Mouse (Mus musculus): ENCODE data around the gene Trabd2b. TPM values are rescaled to one million over a fixed set of nuclear protein-coding genes. Genes with fewer than 3 reads are reported as not detected.

Trabd2b gene
- total RNA-seq, 1 experiment: 0.31 TPM

GRCm38 (mm10) chr4:114434766-114435165 lies 28.2 kb downstream of the Trabd2b start:
- no peak overlapping the region for H3K4me3 ChIP-seq (ENCODE audit: insufficient read depth in 1 of 2, low read depth in 1 of 2, low read length in 2 of 2, poor library complexity in 1 of 2, severe bottlenecking in 1 of 2)
- no peaks in the 10 kb centered on the region for H3K4me1 ChIP-seq (ENCODE audit: control insufficient read depth in 2 of 2, insufficient read depth in 2 of 2, low read length in 2 of 2, poor library complexity in 1 of 2)
- no peak overlapping the region for H3K27ac ChIP-seq (ENCODE audit: insufficient read depth, low read depth, low read length, poor library complexity, severe bottlenecking)
- H3K9me3 ChIP-seq (ENCODE audit: control insufficient read depth, insufficient read depth, low read depth, low read length): no peaks in the 10 kb centered on the region
- no peak overlapping the region for H3K9ac ChIP-seq (ENCODE audit: insufficient read depth, low read depth, low read length, poor library complexity, severe bottlenecking)
- in situ Hi-C loops (cut with MboI; ENCODE audit: low sequenced_read_pairs in 2 of 2, unreplicated experiment in 2 of 2): no loop called here
- no peaks in the 10 kb centered on the region for H3K36me3 ChIP-seq (ENCODE audit: control insufficient read depth, insufficient read depth, low read length, poor library complexity, severe bottlenecking)
- no peak for DNase-seq (ENCODE audit: low read depth, low spot score)
- TF ChIP-seq ZC3H11A (IDR thresholded peaks at IDR 0.05; ENCODE audit: borderline replicate concordance, low read depth, low read length): no peak

- H3K36me3 ChIP-seq (ENCODE audit: control insufficient read depth, insufficient read depth, low read length, poor library complexity, severe bottlenecking): no peaks in the 10 kb centered on the region
- no peak overlapping the region for H3K4me3 ChIP-seq (ENCODE audit: insufficient read depth in 1 of 2, low read depth in 1 of 2, low read length in 2 of 2, poor library complexity in 1 of 2, severe bottlenecking in 1 of 2)
- no peak overlapping the region for H3K27ac ChIP-seq (ENCODE audit: insufficient read depth, low read depth, low read length, poor library complexity, severe bottlenecking)
- TF ChIP-seq HCFC1 (IDR thresholded peaks at IDR 0.05; ENCODE audit: borderline replicate concordance, insufficient read depth, low read length) (no peak), CHD2 (IDR thresholded peaks at IDR 0.05; ENCODE audit: low read depth, low read length) (no peak), ZNF384 (IDR thresholded peaks at IDR 0.05; ENCODE audit: low read depth, low read length) (no peak), ZC3H11A (IDR thresholded peaks at IDR 0.05; ENCODE audit: borderline replicate concordance, low read depth, low read length) (no peak), MAFK (IDR thresholded peaks at IDR 0.05; ENCODE audit: insufficient read depth, low read depth, low read length) (no peak)
- H3K9me3 ChIP-seq (ENCODE audit: control insufficient read depth, insufficient read depth, low read depth, low read length): no peaks in the 10 kb centered on the region
- in situ Hi-C loops (cut with MboI; ENCODE audit: low sequenced_read_pairs in 2 of 2, unreplicated experiment in 2 of 2): no loop called here
- DNase-seq (ENCODE audit: low read depth, low spot score): no peak
- H3K9ac ChIP-seq (ENCODE audit: insufficient read depth, low read depth, low read length, poor library complexity, severe bottlenecking): no peak overlapping the region
- H3K4me1 ChIP-seq (ENCODE audit: control insufficient read depth in 2 of 2, insufficient read depth in 2 of 2, low read length in 2 of 2, poor library complexity in 1 of 2): no peaks in the 10 kb centered on the region
Observed at GRCm38 (mm10) chr4:114435381-114435780, 28.9 kb downstream of the Trabd2b start.

GRCm38 (mm10) chr4:114438764-114439163 lies 32.2 kb downstream of the Trabd2b start:
- TF ChIP-seq HCFC1 (IDR thresholded peaks at IDR 0.05; ENCODE audit: borderline replicate concordance, insufficient read depth, low read length) (no peak), CHD2 (IDR thresholded peaks at IDR 0.05; ENCODE audit: low read depth, low read length) (no peak), ZNF384 (IDR thresholded peaks at IDR 0.05; ENCODE audit: low read depth, low read length) (no peak), ZC3H11A (IDR thresholded peaks at IDR 0.05; ENCODE audit: borderline replicate concordance, low read depth, low read length) (no peak), MAFK (IDR thresholded peaks at IDR 0.05; ENCODE audit: insufficient read depth, low read depth, low read length) (no peak)
- no peaks in the 10 kb centered on the region for H3K4me1 ChIP-seq (ENCODE audit: control insufficient read depth in 2 of 2, insufficient read depth in 2 of 2, low read length in 2 of 2, poor library complexity in 1 of 2)
- no peak overlapping the region for H3K27ac ChIP-seq (ENCODE audit: insufficient read depth, low read depth, low read length, poor library complexity, severe bottlenecking)
- no peak overlapping the region for H3K4me3 ChIP-seq (ENCODE audit: insufficient read depth in 1 of 2, low read depth in 1 of 2, low read length in 2 of 2, poor library complexity in 1 of 2, severe bottlenecking in 1 of 2)
- H3K9me3 ChIP-seq (ENCODE audit: control insufficient read depth, insufficient read depth, low read depth, low read length): no peaks in the 10 kb centered on the region
- H3K36me3 ChIP-seq (ENCODE audit: control insufficient read depth, insufficient read depth, low read length, poor library complexity, severe bottlenecking): no peaks in the 10 kb centered on the region
- in situ Hi-C loops (cut with MboI; ENCODE audit: low sequenced_read_pairs in 2 of 2, unreplicated experiment in 2 of 2): no loop called here
- no peak for DNase-seq (ENCODE audit: low read depth, low spot score)
- no peak overlapping the region for H3K9ac ChIP-seq (ENCODE audit: insufficient read depth, low read depth, low read length, poor library complexity, severe bottlenecking)

- in situ Hi-C loops (cut with MboI; ENCODE audit: low sequenced_read_pairs in 2 of 2, unreplicated experiment in 2 of 2): no loop called here
Observed at GRCm38 (mm10) chr4:114442186-114442585, 35.7 kb downstream of the Trabd2b start.

GRCm38 (mm10) chr4:114442661-114443060 lies 36.1 kb downstream of the Trabd2b start:
- no peak overlapping the region for H3K9ac ChIP-seq (ENCODE audit: insufficient read depth, low read depth, low read length, poor library complexity, severe bottlenecking)
- no peak overlapping the region for H3K27ac ChIP-seq (ENCODE audit: insufficient read depth, low read depth, low read length, poor library complexity, severe bottlenecking)
- TF ChIP-seq MAFK (IDR thresholded peaks at IDR 0.05; ENCODE audit: insufficient read depth, low read depth, low read length): no peak
- TF ChIP-seq ZC3H11A (IDR thresholded peaks at IDR 0.05; ENCODE audit: borderline replicate concordance, low read depth, low read length): no peak
- no peak for TF ChIP-seq HCFC1 (IDR thresholded peaks at IDR 0.05; ENCODE audit: borderline replicate concordance, insufficient read depth, low read length)
- TF ChIP-seq ZNF384 (IDR thresholded peaks at IDR 0.05; ENCODE audit: low read depth, low read length): no peak
- DNase-seq (ENCODE audit: low read depth, low spot score): no peak
- in situ Hi-C loops (cut with MboI; ENCODE audit: low sequenced_read_pairs in 2 of 2, unreplicated experiment in 2 of 2): no loop called here
- no peaks in the 10 kb centered on the region for H3K9me3 ChIP-seq (ENCODE audit: control insufficient read depth, insufficient read depth, low read depth, low read length)
- no peaks in the 10 kb centered on the region for H3K36me3 ChIP-seq (ENCODE audit: control insufficient read depth, insufficient read depth, low read length, poor library complexity, severe bottlenecking)
- no peak overlapping the region for H3K4me3 ChIP-seq (ENCODE audit: insufficient read depth in 1 of 2, low read depth in 1 of 2, low read length in 2 of 2, poor library complexity in 1 of 2, severe bottlenecking in 1 of 2)
- no peaks in the 10 kb centered on the region for H3K4me1 ChIP-seq (ENCODE audit: control insufficient read depth in 2 of 2, insufficient read depth in 2 of 2, low read length in 2 of 2, poor library complexity in 1 of 2)

More at GRCm38 (mm10) chr4:114442186-114442585, 35.7 kb downstream of the Trabd2b start:
- H3K4me3 ChIP-seq (ENCODE audit: insufficient read depth in 1 of 2, low read depth in 1 of 2, low read length in 2 of 2, poor library complexity in 1 of 2, severe bottlenecking in 1 of 2): no peak overlapping the region
- no peak overlapping the region for H3K9ac ChIP-seq (ENCODE audit: insufficient read depth, low read depth, low read length, poor library complexity, severe bottlenecking)
- H3K4me1 ChIP-seq (ENCODE audit: control insufficient read depth in 2 of 2, insufficient read depth in 2 of 2, low read length in 2 of 2, poor library complexity in 1 of 2): no peaks in the 10 kb centered on the region
- TF ChIP-seq MAFK (IDR thresholded peaks at IDR 0.05; ENCODE audit: insufficient read depth, low read depth, low read length) (no peak), HCFC1 (IDR thresholded peaks at IDR 0.05; ENCODE audit: borderline replicate concordance, insufficient read depth, low read length) (no peak), ZNF384 (IDR thresholded peaks at IDR 0.05; ENCODE audit: low read depth, low read length) (no peak), ZC3H11A (IDR thresholded peaks at IDR 0.05; ENCODE audit: borderline replicate concordance, low read depth, low read length) (no peak), CHD2 (IDR thresholded peaks at IDR 0.05; ENCODE audit: low read depth, low read length) (no peak)
- DNase-seq (ENCODE audit: low read depth, low spot score): no peak
- H3K9me3 ChIP-seq (ENCODE audit: control insufficient read depth, insufficient read depth, low read depth, low read length): no peaks in the 10 kb centered on the region
- no peaks in the 10 kb centered on the region for H3K36me3 ChIP-seq (ENCODE audit: control insufficient read depth, insufficient read depth, low read length, poor library complexity, severe bottlenecking)
- H3K27ac ChIP-seq (ENCODE audit: insufficient read depth, low read depth, low read length, poor library complexity, severe bottlenecking): no peak overlapping the region

All from ES-E14 (cell line).